23 mouse cellular contexts compared by ENCODE assay signal in the genomic region with DNA sequence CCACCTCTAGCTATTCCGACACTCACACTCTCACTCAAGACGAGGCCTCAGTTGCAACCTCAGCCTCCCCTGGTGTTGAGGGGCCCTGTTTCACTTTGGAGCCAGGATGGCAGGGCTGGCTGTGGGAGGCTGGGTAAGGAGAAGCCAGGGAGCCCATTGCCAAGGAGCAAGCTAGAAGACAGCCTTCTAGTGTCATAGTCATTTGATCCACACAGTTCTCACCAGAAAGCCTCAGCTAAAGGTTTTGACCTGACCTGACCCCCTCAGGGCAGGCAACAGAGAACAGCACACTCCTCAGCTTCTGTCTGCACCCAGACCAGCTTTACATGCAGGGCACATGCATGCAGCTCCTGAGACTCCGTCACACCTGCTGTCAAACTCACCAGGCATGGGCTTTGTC.
"Had no signal": no experiment of that assay in that cellular context is flagged by ENCODE, and none has a peak within 500 bp of the region (broad histone marks: within the 10 kb centered on the region; RNA-seq: fewer than 3 reads in every experiment).

No protein-coding gene starts in this region.

- H3K27ac ChIP-seq: heart, adult 2 months; heart, embryonic 13.5 days; heart, embryonic 15.5 days; hindbrain, embryonic 13.5 days; hindbrain, embryonic 15.5 days; hindbrain, postnatal 0 days; kidney, embryonic 15.5 days; kidney, postnatal 0 days; limb, embryonic 13.5 days; limb, embryonic 15.5 days; liver, embryonic 12.5 days; liver, embryonic 14.5 days had no signal

- H3K4me3 ChIP-seq: heart, adult 2 months; heart, embryonic 13.5 days; heart, embryonic 15.5 days; hindbrain, embryonic 13.5 days; hindbrain, embryonic 15.5 days; kidney, embryonic 15.5 days; limb, embryonic 13.5 days; limb, embryonic 15.5 days; liver, embryonic 12.5 days had no signal

- DNase-seq: heart, adult 11 months; heart, adult 2 months; heart, postnatal 14 days; heart, postnatal 36 days; kidney, adult 11 months; kidney, adult 2 months; kidney, adult 9 months; kidney, postnatal 14 days; kidney, postnatal 36 days; layer of hippocampus, adult 9-11 months; layer of hippocampus, postnatal 36 days; left cerebral cortex, postnatal 4 days had no signal
